Comparison of ENCODE assay signal across 20 mouse cellular contexts in the genomic region with DNA sequence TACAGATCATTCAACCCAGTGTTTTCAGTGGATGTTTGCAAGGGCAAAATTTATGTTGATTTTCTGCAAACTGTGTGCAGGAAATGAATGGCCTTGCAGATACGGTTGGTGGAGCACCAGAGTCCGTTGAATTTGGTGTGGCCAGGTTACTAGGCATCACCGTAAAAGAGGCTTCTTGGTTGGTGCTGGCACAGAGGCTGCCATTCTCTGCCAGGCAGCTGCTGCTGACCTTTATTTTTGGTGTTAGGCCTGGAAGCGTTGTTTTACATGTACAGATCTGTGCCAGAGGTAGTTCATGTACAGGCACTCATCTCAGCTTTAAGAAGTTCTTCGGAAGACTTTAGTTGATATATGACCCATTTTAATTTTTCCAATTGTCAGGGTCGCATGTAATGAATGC.
"Had no signal": no experiment of that assay in that cellular context is flagged by ENCODE, and none has a peak within 500 bp of the region (broad histone marks: within the 10 kb centered on the region; RNA-seq: fewer than 3 reads in every experiment).

No protein-coding gene starts in this region.

- DNase-seq: kidney, postnatal 25 days; layer of hippocampus, adult 9-11 months; liver; liver, postnatal 0 days; lung, embryonic 14.5 days; retina, postnatal 1 day; right cerebral cortex, postnatal 25 days; thymus, adult 18-20 months; thymus, postnatal 36 days had no signal

- H3K27me3 ChIP-seq: limb, embryonic 13.5 days; midbrain, embryonic 12.5 days; midbrain, embryonic 15.5 days; neural tube, embryonic 13.5 days had no signal

- H3K9me3 ChIP-seq: limb, embryonic 10.5 days; limb, embryonic 13.5 days; midbrain, embryonic 12.5 days; midbrain, embryonic 15.5 days; neural tube, embryonic 13.5 days had no signal

- H3K4me3 ChIP-seq: layer of hippocampus, adult 2 months; limb, embryonic 10.5 days; limb, embryonic 13.5 days; midbrain, embryonic 12.5 days; midbrain, embryonic 15.5 days; myocyte; neural tube, embryonic 13.5 days had no signal

- H3K27ac ChIP-seq: kidney, postnatal 0 days; layer of hippocampus, adult 2 months; limb, embryonic 10.5 days; limb, embryonic 13.5 days; liver, embryonic 14.5 days; macrophage; midbrain, embryonic 12.5 days; midbrain, embryonic 15.5 days; neural tube, embryonic 13.5 days had no signal

- H3K4me2 ChIP-seq: limb, embryonic 13.5 days; lung, embryonic 14.5 days; midbrain, embryonic 12.5 days; midbrain, embryonic 15.5 days; neural tube, embryonic 13.5 days had no signal

- H3K4me1 ChIP-seq: limb, embryonic 10.5 days; limb, embryonic 13.5 days; midbrain, embryonic 12.5 days; midbrain, embryonic 15.5 days had no signal

- ATAC-seq: liver, postnatal 0 days; lung, postnatal 0 days; midbrain, embryonic 15.5 days had no signal

- H3K9ac ChIP-seq: limb, embryonic 13.5 days; liver, embryonic 14.5 days; liver, postnatal 0 days; lung, embryonic 14.5 days; midbrain, embryonic 12.5 days; midbrain, embryonic 15.5 days; neural tube, embryonic 13.5 days had no signal
